Mouse (Mus musculus) adrenal gland, postnatal 4 days (tissue): ENCODE results near the gene Ogt. TPM values are rescaled to one million over a fixed set of nuclear protein-coding genes. Genes with fewer than 3 reads are reported as not detected.

Experiments used
- total RNA-seq, 2 experiments: library from RNA; stranded (reverse); gene quantifications; 2 replicates each; pipeline ENCODE4 v1.2.3; 2021

Ogt gene
- total RNA-seq, 2 experiments from 2014 or later: 250 to 275 TPM

Other genes with a start within 250 kb of the Ogt start
- 100 to 1,000 TPM; 134 to 141 TPM for gene Zmym3, start 219.2 kb upstream of the Ogt start, total RNA-seq
- gene Nono, start 210.7 kb upstream of the Ogt start, total RNA-seq: 100 to 1,000 TPM; 287 to 290 TPM
- 10 to 100 TPM in 1 of 2 experiments, 1 to 10 TPM in 1; 8.5 to 18.5 TPM for gene Itgb1bp2, start 191.0 kb upstream of the Ogt start, total RNA-seq
- 10 to 100 TPM; 30.9 to 45.0 TPM for gene Taf1, start 107.3 kb upstream of the Ogt start, total RNA-seq
- under 1 TPM; 0.17 to 0.71 TPM for gene Cxcr3, start 94.2 kb downstream of the Ogt start, total RNA-seq
- under 1 TPM in 1 of 2 experiments, not detected in 1; 0.17 TPM for gene Gm4779, start 154.4 kb downstream of the Ogt start, total RNA-seq
- gene 8030474K03Rik, start 154.6 kb downstream of the Ogt start, total RNA-seq: not detected
- gene Nhsl2, start 209.3 kb downstream of the Ogt start, total RNA-seq: 10 to 100 TPM in 1 of 2 experiments, 1 to 10 TPM in 1; 9.2 to 11.4 TPM